Mouse (Mus musculus) embryonic fibroblast, embryonic 13.5 days (primary cell): ENCODE measurements around the gene Tmem86a. TPM values are rescaled to one million over a fixed set of nuclear protein-coding genes. Genes with fewer than 3 reads are reported as not detected.

Source experiments
- H3K27ac ChIP-seq: 2 replicates; pipeline ENCODE4 v1.5.1; 2012; ENCODE audit warnings: low read length, control low read depth, inconsistent platforms; ENCODE audit not compliant: insufficient read depth
- H3K4me1 ChIP-seq: 2 replicates; pipeline ENCODE4 v1.6.1; 2011; ENCODE audit warnings: low read length; ENCODE audit not compliant: control insufficient read depth, insufficient read depth
- H3K4me3 ChIP-seq: 2 replicates; pipeline ENCODE4 v1.5.1; 2011; ENCODE audit warnings: mild to moderate bottlenecking, control low read depth, low read length; ENCODE audit not compliant: insufficient read depth
- CTCF ChIP-seq: IDR thresholded peaks from 2 replicates; pipeline ENCODE4 v1.5.1; 2011; ENCODE audit warnings: mild to moderate bottlenecking, control low read depth, low read length, moderate library complexity, borderline replicate concordance; ENCODE audit not compliant: insufficient read depth
- POLR2A ChIP-seq: IDR thresholded peaks from 2 replicates; pipeline ENCODE4 v1.6.1; 2011; ENCODE audit warnings: low read depth, mild to moderate bottlenecking, control low read depth, low read length, moderate library complexity
- polyA plus RNA-seq: library from polyadenylated mRNA; stranded (reverse); fragments of >200 nt; gene quantifications from 2 replicates; pipeline ENCODE4 v1.2.4, GENCODE M21; 2011; ENCODE audit warnings: low read depth; ENCODE audit not compliant: missing spikeins, insufficient read length

Tmem86a gene
- 13.2 and 19.5 TPM in 2 replicates for polyA plus RNA-seq

DNA sequence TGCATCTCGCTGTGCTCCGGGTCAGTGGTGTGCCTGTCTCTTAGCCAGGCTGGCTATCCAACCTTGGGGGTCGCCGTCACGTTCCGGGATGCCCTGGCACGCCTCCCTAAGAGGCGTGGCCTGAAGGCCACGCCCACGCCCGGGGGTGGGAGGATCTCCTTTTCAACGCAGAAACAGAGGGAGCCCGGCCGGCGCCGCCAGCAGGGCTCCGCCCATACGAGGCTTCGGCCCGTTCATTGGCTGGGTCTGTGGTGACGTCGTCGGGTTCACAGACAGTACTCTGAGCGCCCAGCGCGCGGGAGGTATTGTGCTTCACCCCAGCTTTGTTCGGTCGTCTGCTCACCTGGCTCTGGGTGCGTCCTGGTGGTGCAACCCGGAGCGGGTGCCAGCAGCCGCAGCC, at the start of gene Tmem86a:
Gene Tmem86a (plus strand): TSS at position 236 of the 400 bp plus-strand sequence.
- Histone ChIP-seq H3K27ac (peak within 1 kb of the TSS; percentile 66), H3K4me3 (peak within 1 kb of the TSS; percentile 57), H3K4me1 (peaks cover 12% of the 10 kb centered on the region)
- no peak for TF ChIP-seq CTCF
- TF ChIP-seq POLR2A = peak; percentile 60

DNA sequence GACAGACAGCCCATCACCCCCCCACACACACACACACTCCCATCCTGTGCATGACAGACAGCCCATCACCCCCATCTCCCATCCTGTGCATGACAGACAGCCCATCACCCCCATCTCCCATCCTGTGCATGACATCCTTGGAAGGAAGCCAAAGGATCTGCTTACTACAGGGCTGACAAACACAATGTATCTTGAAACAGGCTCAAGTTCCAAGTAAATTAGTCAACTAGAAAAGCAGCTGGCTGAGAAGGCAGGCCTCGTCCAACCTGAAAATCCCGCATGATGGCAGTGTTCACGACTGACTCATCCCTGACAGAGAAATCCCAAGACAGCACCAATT, 49.8 kb upstream of the Tmem86a start:
- Histone ChIP-seq H3K27ac (no peak overlapping the region), H3K4me3 (no peak overlapping the region), H3K4me1 (peaks cover 19% of the 10 kb centered on the region)
- TF ChIP-seq POLR2A (no peak), CTCF (no peak)

DNA sequence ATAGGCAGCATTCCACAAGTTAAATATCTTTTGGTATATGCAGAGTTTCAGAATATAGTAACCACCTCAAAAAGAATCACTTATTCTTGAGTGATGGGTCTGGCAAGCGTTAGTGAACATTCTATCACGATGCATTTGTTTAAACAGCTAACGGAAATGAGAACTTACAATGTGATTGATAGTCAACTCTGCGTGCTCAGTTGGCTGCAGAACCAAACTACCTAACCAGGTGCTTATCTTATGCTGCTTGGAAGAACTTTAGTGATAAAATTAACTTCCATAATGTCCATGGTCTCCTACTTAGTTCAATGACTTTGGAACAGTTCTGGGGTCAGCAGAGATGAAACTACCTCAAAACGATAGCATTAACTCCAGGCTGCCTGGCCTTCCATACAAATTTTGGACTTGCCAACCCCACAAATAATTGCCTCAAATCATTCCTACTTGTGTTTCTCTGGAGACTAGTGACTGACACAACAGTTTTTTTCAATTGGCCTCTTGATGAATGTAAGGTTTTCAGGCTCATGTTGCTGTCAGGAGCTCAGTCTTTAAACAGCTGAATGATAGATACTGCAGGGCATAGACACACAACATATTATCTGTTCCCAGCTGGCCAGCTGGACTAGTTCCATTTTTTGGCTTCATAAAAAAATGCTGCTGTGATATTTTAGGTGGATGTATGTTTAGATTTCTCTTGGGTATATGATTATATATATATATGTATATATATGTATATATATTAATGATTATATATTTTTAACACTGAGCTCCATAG, 49.1 kb upstream of the Tmem86a start:
- no peak for TF ChIP-seq CTCF
- no peak for TF ChIP-seq POLR2A
- no peak overlapping the region for H3K4me3 ChIP-seq

DNA sequence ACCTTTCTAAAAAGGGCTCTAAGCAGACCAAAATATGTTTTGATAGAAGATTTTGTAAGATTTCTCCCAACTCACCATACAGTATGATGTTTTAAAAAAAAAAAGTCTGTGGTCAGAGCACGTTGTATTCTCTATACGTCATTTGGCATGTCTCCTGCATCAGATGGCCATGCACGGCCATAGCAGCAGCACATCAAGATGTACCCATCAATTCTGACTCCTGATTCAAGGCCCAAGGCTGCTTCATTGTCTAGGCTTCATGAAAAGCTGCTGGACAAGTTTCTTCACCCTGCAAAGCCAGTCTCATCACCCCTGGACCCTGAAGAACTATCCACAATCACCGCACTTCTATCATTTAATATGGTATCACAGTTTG, 48.5 kb upstream of the Tmem86a start:
- no peak overlapping the region for H3K27ac ChIP-seq
- H3K4me1 ChIP-seq = peaks cover 20% of the 10 kb centered on the region

More for the DNA sequence above, 49.1 kb upstream of the Tmem86a start:
- Histone ChIP-seq H3K4me1 (peaks cover 20% of the 10 kb centered on the region), H3K27ac (no peak overlapping the region; the same call in 1 of the 2 replicates)

DNA sequence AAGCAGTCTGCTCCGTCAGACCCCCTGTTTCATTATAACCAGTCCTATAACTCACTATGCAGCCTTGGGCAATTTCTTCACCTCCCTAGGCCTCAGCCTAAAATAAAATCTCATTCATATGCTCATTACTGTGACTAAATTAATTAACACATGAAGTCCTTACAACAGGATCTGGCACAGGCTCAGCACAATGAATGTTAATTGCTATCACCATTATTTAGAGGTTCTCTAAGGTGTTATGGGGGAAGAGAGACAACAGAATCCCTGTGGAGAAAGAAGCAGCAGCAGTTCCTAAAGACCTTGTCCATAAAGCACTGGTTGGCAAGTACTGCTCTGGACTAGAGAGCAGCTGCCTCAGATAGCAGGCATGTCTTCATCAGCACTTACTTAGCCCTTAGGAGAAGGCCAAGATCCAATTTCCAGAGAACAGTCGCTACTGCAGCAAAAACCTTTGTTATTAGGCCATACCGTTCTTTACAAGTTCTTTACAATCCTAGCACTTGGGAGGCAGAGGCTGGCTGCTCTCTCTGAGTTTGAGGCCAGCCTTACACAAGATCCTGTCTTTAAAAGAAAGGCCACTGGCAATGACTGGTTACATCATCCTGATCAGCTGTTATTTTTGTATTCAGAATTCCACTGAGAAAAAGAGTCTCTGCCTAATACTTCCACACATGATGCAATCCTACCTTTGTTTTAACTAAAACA, 46.8 kb upstream of the Tmem86a start:
- Histone ChIP-seq H3K4me3 (no peak overlapping the region), H3K27ac (peak overlapping the region; percentile 46), H3K4me1 (peaks cover 20% of the 10 kb centered on the region)
- no peak for TF ChIP-seq CTCF
- TF ChIP-seq POLR2A = no peak

More for the DNA sequence above, 48.5 kb upstream of the Tmem86a start:
- no peak overlapping the region for H3K4me3 ChIP-seq
- TF ChIP-seq CTCF (no peak), POLR2A (no peak)

DNA sequence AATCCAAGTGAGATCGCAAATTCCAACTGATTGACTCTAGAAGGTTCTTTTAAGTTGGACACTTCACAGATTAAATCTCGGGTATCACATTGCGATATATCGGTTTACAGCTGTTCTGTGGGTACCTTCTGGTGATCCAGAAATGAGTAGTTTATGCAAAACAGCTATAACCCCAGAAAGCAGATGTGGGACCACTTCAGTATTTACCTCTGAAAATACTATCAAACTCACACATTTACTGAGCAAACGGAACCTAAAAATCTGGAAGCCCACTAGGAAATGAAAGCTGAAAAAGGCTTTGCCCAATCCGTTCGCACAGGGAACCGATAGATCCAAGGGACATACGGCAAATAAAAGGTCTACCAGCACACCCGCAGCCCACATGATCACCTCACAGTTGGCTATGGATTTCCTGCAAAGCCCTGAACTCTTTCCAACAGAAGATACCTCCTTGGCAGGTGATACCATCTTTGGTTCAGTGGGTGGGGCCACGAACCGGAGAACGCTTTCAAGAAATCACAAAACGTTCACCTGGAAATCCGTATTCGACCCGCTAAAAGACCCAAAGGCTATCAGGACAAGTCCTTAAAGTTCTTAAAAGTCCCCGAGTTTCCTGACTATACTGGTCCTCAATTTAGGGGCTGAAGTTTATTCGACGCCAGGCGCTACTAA, 43.2 kb upstream of the Tmem86a start:
- H3K4me1 ChIP-seq = peaks cover 9% of the 10 kb centered on the region; the same call in 1 of the 2 replicates
- peak overlapping the region; percentile 64 for H3K27ac ChIP-seq
- H3K4me3 ChIP-seq = peak overlapping the region; percentile 77
- no peak for TF ChIP-seq CTCF

DNA sequence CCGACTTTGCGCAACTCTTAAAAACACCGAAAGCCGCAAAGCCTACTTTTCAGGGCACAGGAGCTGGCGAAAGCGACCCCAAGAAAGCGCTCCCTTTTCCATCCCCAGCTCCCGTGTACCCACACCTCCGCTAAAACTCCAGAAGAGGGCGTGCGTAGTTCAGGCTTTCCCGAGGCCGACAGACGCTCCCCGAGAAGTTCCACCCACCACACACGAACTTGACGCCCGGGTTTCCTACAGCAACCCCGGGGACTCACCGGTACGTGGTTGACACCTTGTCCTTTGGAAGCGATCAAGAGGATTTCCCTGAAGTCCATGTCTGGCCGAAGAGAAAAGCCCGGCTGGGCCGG, 42.6 kb upstream of the Tmem86a start:
- Histone ChIP-seq H3K4me3 (peak overlapping the region; percentile 77), H3K27ac (peak overlapping the region; percentile 64), H3K4me1 (peaks cover 6% of the 10 kb centered on the region; the same call in 1 of the 2 replicates)
- TF ChIP-seq CTCF = peak; percentile 29; the same call in 1 of the 2 replicates
- TF ChIP-seq POLR2A = no peak

DNA sequence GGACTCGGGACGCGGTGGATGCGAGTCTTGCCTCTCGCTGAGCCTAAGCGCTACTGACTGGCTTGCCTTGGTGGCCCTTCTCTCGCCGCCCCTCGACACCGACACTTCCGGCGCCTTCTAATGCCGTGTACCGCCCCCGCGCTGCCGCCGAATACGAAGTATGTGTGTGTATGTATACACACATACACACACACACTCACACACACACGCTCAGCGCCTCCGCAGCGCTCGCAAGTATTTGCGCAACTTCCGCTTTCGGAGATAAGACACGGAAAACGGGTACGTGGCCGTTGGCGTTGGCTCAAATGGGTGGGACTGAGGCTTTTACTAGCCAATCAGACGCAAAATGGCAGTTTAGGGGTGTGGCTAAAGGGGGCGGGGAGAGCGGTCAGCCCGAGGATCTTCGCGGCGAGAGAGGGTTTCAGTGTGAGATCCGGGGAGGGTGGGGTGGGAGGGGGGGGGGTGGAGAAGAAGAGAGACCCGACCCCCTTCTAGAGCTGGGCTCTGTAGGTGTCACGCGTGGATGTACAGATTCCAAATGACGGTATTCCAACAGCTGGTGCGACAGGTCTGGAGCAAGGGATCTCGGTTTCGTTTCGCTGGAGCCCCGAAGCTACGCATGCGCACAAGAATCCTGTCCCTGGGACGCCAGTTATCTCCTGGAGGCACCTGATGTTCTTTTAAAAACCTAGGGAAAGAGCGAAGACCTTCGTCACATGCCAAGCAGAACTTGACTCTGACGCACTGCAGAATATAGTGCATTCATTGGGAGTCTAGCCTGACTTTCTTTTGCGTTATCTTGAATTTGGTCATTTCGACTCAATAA, 42.0 kb upstream of the Tmem86a start, which contains the start of gene Spty2d1:
Gene Spty2d1 (minus strand): TSS at position 244 of the 826 bp plus-strand sequence.
- TF ChIP-seq CTCF (no peak), POLR2A (peak; percentile 96)
- H3K4me1 ChIP-seq = peaks cover 6% of the 10 kb centered on the region; the same call in 1 of the 2 replicates
- H3K27ac ChIP-seq = peak within 1 kb of the TSS; percentile 64

More for the DNA sequence above, 42.0 kb upstream of the Tmem86a start, which contains the start of gene Spty2d1:
- peak within 1 kb of the TSS; percentile 92 for H3K4me3 ChIP-seq
